Mouse (Mus musculus) cortical plate, adult 2 months (tissue): ENCODE results near the gene Cldnd2. TPM values are rescaled to one million over a fixed set of nuclear protein-coding genes. Genes with fewer than 3 reads are reported as not detected.
A peak's percentile ranks its signal among the peaks of the same experiment; 100 is the strongest.

ENCODE experiments used
- H3K27ac ChIP-seq: fragments of 200-500 bp; 2 replicates; pipeline ENCODE4 v1.5.1; 2012; ENCODE audit warnings: low read length, control low read depth, inconsistent platforms; ENCODE audit not compliant: insufficient read depth
- H3K4me1 ChIP-seq: fragments of 200-500 bp; 2 replicates; pipeline ENCODE4 v1.6.1; 2011; ENCODE audit warnings: low read length; ENCODE audit not compliant: control insufficient read depth, insufficient read depth
- H3K4me3 ChIP-seq: fragments of 200-500 bp; 2 replicates; pipeline ENCODE4 v1.5.1; 2011; ENCODE audit warnings: mild to moderate bottlenecking, low read length, control low read depth; ENCODE audit not compliant: insufficient read depth
- CTCF ChIP-seq: fragments of 200-500 bp; IDR thresholded peaks from 2 replicates; pipeline ENCODE4 v1.5.1; 2011; ENCODE audit warnings: mild to moderate bottlenecking, control low read depth, low read length; ENCODE audit not compliant: insufficient read depth; ENCODE audit errors: extremely low read depth
- POLR2A ChIP-seq: fragments of 200-500 bp; IDR thresholded peaks from 2 replicates; pipeline ENCODE4 v1.6.1; 2011; ENCODE audit warnings: mild to moderate bottlenecking, low read length, control low read depth; ENCODE audit not compliant: insufficient read depth; ENCODE audit errors: extremely low read depth
- polyA plus RNA-seq: library from polyadenylated mRNA; depleted of rRNA; stranded (reverse); fragments of >200 nt; gene quantifications from 2 replicates; pipeline ENCODE4 v1.2.3, GENCODE M21; 2012; rRNA removed

Gene Cldnd2
- polyA plus RNA-seq, 1 experiment: not detected

- H3K4me1 ChIP-seq: peaks cover 1% of the 10 kb centered on the region; the same call in 1 of the 2 replicates
- TF ChIP-seq POLR2A: no peak
- TF ChIP-seq CTCF: no peak
- peak overlapping the region; percentile 1 for H3K27ac ChIP-seq
- peak overlapping the region; percentile 89 for H3K4me3 ChIP-seq
Observed at GRCm38 (mm10) chr7:43488646-43489045, 48.1 kb downstream of the Cldnd2 start.

GRCm38 (mm10) chr7:43489631-43490125 is 49.1 kb downstream of the Cldnd2 start, which contains the start of gene Iglon5:
Gene Iglon5 (minus strand): TSS chr7:43490075.
- Histone ChIP-seq H3K27ac (peak within 1 kb of the TSS; percentile 97), H3K4me1 (peaks cover 1% of the 10 kb centered on the region; the same call in 1 of the 2 replicates), H3K4me3 (peak within 1 kb of the TSS; percentile 89)
- TF ChIP-seq CTCF: no peak
- no peak for TF ChIP-seq POLR2A

GRCm38 (mm10) chr7:43490182-43490584 is 49.6 kb downstream of the Cldnd2 start:
- peak; percentile 45; the same call in 1 of the 2 replicates for TF ChIP-seq POLR2A
- TF ChIP-seq CTCF: no peak
- peak overlapping the region; percentile 66 for H3K27ac ChIP-seq
- H3K4me1 ChIP-seq: peaks cover 1% of the 10 kb centered on the region; the same call in 1 of the 2 replicates
- H3K4me3 ChIP-seq: peak overlapping the region; percentile 89

GRCm38 (mm10) chr7:43490861-43491260 is 50.3 kb downstream of the Cldnd2 start:
- Histone ChIP-seq H3K27ac (no peak overlapping the region), H3K4me3 (no peak overlapping the region; the same call in 1 of the 2 replicates), H3K4me1 (peaks cover 1% of the 10 kb centered on the region; the same call in 1 of the 2 replicates)
- TF ChIP-seq CTCF (no peak), POLR2A (no peak)

Other genes with a start within 250 kb of the Cldnd2 start
- gene Zfp715, start 127.5 kb upstream of the Cldnd2 start, polyA plus RNA-seq: 15.3 and 15.4 TPM in 2 replicates
- gene Siglecf, start 89.4 kb upstream of the Cldnd2 start, polyA plus RNA-seq: 0.44 and 1.1 TPM in 2 replicates
- gene Siglecg, start 32.6 kb upstream of the Cldnd2 start, polyA plus RNA-seq: 0.15 and 0.17 TPM in 2 replicates
- gene Lim2, start 13.1 kb upstream of the Cldnd2 start, polyA plus RNA-seq: not detected in 2 replicates
- gene Nkg7, start 3.7 kb upstream of the Cldnd2 start, polyA plus RNA-seq: 0.32 TPM in 1 of 2 replicates, not detected in the other
- 89.4 and 94.5 TPM in 2 replicates for gene Etfb, start 3.3 kb downstream of the Cldnd2 start, polyA plus RNA-seq
- 0.78 and 2.1 TPM in 2 replicates for gene Gm45233, start 3.3 kb downstream of the Cldnd2 start, polyA plus RNA-seq
- 1.7 and 3.2 TPM in 2 replicates for gene Vsig10l, start 22.4 kb downstream of the Cldnd2 start, polyA plus RNA-seq
- gene Iglon5, start 49.3 kb downstream of the Cldnd2 start, polyA plus RNA-seq: 42.2 and 46.0 TPM in 2 replicates
- gene 4931406B18Rik, start 65.2 kb downstream of the Cldnd2 start, polyA plus RNA-seq: not detected in 2 replicates
- 9.3 and 11.2 TPM in 2 replicates for gene Cd33, start 103.6 kb downstream of the Cldnd2 start, polyA plus RNA-seq
- 5.9 and 6.1 TPM in 2 replicates for gene Zfp658, start 121.5 kb downstream of the Cldnd2 start, polyA plus RNA-seq
- 8.7 and 9.2 TPM in 2 replicates for gene Zfp719, start 138.8 kb downstream of the Cldnd2 start, polyA plus RNA-seq
- gene Zfp819, start 166.4 kb downstream of the Cldnd2 start, polyA plus RNA-seq: 0.15 and 0.21 TPM in 2 replicates
- 0.04 TPM in 1 of 2 replicates, not detected in the other for gene Ceacam18, start 193.9 kb downstream of the Cldnd2 start, polyA plus RNA-seq
- gene Siglece, start 219.4 kb downstream of the Cldnd2 start, polyA plus RNA-seq: 1.1 and 1.6 TPM in 2 replicates
- 8.1 and 8.6 TPM in 2 replicates for gene Ctu1, start 231.2 kb downstream of the Cldnd2 start, polyA plus RNA-seq
- not detected in 2 replicates for gene Klk14, start 249.6 kb downstream of the Cldnd2 start, polyA plus RNA-seq